Mouse (Mus musculus) brown adipose tissue, adult 24 weeks (tissue): ENCODE results near the gene Tgm2. TPM values are rescaled to one million over a fixed set of nuclear protein-coding genes. Genes with fewer than 3 reads are reported as not detected.

Source experiments
- H3K27ac ChIP-seq: fragments of 200-500 bp; replicated peaks from 2 replicates; pipeline ENCODE4 v1.5.1; 2012; ENCODE audit warnings: low read depth, mild to moderate bottlenecking, low read length
- H3K4me1 ChIP-seq: fragments of 200-500 bp; 2 replicates; pipeline ENCODE4 v1.6.1; 2012; ENCODE audit warnings: low read length, mixed read lengths; ENCODE audit not compliant: control insufficient read depth, insufficient read depth, insufficient read length
- H3K4me3 ChIP-seq: fragments of 200-500 bp; 2 replicates; pipeline ENCODE4 v1.5.1; 2012; ENCODE audit warnings: low read depth, mild to moderate bottlenecking, low read length, moderate library complexity; ENCODE audit not compliant: insufficient read depth
- polyA plus RNA-seq: library from polyadenylated mRNA; stranded (reverse); fragments of >200 nt; gene quantifications from 2 replicates; pipeline ENCODE4 v1.2.4, GENCODE M21; 2012; ENCODE audit not compliant: missing spikeins, insufficient read depth, insufficient read length

The Tgm2 gene
- polyA plus RNA-seq, 1 experiment: 66.0 TPM

DNA sequence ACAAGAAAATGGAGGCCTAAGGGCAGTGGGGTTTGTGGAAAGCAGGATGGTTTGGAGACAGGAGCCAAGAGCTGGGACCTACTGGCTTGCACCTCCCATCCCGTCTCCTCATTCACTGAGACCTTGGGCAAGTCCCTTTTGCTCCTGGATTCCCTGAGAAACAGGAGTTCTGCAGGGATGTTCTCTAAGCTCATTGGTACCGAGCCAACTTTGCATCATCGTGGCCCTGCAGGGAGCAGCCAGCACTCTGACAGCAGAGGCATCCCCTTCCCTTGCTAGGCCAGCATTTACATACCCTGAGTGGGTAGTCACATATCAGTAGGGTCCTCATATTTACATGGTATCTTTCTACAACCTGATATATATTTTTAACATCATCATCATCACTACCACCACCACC, 25.4 kb downstream of the Tgm2 start:
- H3K4me3 ChIP-seq: no peak overlapping the region
- H3K27ac ChIP-seq: no peak overlapping the region
- H3K4me1 ChIP-seq: peaks cover 20% of the 10 kb centered on the region

DNA sequence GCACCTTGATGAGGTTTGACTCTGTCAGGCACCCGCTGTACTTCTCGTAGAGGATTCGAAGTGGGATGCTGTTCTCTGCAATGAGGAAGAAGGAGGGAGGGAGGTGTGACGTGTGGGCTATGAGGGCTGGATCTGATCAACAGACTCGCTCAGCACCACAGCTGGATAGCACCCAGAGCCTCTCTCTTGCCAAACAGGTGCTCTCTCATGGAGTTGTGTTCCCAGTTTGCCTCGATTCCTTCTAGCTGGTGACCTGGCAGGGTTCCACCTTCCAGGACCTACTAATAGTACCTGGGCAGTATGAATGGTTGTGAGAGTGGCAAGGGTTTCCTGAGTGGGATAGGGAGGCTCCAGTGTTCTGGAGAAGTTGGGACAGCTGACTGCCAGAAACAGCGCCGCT, 26.0 kb downstream of the Tgm2 start:
- H3K4me1 ChIP-seq: peaks cover 20% of the 10 kb centered on the region
- no peak overlapping the region for H3K4me3 ChIP-seq
- no peak overlapping the region for H3K27ac ChIP-seq

DNA sequence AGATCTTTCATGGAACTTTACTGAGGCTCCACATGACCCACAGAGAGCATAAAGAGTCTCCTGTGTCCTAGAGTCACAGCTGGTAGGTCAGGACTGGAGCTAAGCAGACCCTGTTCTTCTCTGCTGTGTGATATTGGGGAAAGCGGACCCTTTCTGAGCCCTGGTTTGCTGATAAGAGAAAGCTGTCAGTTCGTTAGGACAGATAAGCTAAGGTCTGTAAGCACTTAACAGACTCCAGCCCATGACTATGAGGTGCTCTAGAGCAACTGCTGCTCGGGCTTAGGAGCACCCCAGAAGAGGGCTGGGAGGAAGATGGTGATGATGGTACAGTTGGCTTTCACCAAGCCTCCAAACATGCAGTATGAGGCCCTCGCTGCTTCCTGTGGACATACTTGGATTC, 27.1 kb downstream of the Tgm2 start:
- Histone ChIP-seq H3K27ac (no peak overlapping the region), H3K4me3 (no peak overlapping the region), H3K4me1 (peaks cover 28% of the 10 kb centered on the region)

DNA sequence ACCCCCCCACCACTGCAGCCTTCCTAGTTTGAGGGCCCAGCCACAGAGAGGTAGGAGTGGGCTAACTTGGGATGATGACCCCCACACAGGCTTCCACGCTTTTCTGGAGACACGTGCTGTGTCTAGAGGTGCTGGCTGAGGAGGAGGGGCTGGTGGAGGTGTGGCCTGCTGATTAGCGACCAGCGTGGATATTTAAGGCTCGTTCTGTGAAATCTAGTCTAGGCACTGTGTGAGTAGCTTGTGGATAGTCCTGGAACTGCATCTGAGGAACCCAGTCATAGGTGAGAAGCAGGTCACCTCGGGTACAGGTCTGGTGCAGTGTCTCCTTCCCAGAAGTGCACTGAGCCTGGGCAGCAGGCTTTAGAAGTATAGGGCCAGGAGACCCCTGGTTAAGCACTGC, 29.6 kb downstream of the Tgm2 start:
- no peak overlapping the region for H3K4me3 ChIP-seq
- H3K4me1 ChIP-seq: peaks cover 17% of the 10 kb centered on the region
- no peak overlapping the region for H3K27ac ChIP-seq

DNA sequence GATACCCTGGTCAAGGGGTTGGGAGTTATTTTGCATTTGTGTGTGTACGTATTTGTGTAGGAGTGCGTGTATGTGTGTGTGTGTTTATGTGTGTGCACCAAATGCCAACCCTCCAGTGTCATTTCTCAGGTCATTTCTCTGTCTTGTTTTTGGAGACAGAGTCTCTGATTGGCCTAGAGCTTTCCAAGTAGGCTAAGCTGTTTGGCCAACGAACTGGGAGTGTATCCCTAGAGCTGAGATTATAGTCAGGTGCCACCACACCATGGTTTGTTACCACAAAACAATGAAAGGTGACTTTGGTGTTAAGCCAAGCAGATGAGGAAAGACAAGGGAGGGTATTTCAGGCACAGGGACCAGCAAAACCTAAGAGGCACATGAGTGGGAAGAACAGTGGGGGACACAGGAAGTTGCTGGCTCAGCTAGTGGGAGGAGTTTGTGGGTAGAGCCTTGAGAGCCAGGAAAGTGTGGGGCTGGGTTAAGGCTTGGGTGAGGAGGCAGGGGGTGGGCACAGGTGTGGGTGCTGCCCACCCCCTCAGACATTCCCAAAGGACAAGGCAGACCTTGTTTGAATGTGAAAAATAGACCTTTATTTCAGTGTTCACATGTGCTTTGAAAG, 30.3 kb downstream of the Tgm2 start:
- H3K27ac ChIP-seq: no peak overlapping the region

DNA sequence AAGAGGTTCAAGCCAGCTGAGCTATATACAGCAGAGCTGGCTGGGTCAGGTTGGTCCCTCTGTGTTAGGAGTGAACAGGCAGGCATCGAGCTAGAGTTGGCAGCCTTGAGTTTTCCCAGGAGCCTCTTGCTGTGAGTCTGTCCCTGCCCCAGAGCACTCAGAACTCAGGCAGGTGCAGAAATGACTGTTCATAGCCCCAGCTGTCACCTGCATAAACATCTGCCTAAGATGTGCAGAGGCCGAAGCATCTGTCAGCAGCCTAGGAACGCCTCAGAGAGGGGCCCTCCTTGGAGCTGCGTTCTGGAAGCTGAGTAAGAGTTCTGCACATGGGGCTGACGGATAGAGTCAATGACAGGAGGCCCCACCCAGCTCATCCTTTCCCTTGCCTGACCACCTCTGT, 31.3 kb downstream of the Tgm2 start:
- Histone ChIP-seq H3K27ac (no peak overlapping the region), H3K4me1 (peaks cover 13% of the 10 kb centered on the region), H3K4me3 (no peak overlapping the region)

More for the DNA sequence above, 30.3 kb downstream of the Tgm2 start:
- Histone ChIP-seq H3K4me3 (no peak overlapping the region), H3K4me1 (peaks cover 13% of the 10 kb centered on the region)

DNA sequence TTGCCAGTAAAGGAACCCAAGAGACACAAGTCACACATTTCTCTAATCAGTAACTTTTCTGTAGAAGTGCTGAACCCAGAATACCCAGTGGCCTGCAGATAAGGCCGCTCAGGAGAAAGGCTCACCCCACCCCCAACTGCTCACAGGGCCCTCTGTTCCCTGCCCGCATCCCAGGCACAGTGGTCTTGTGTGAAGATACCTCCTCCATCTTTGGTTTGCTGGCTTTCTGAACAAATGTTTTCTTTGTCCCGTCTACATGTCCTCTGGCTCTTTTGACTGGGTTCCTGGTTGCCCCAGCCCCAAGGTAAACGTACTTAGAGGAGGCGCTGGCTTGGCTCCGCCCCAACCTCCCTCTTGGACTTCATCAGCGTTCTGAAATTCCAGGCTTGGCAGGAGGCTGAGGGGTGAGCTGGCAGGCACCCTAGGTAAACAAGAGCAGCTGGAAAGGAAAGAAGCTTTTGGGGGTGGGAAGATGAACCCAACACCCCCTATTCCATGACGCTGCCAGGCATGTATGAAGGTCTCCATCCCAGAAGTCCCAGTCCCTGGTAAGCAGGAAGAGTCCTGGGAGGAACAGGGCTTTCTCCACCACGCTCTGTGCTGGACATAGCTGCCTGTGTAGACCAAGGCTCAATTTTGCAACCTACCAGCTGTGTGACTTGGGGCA, 32.5 kb downstream of the Tgm2 start:
- Histone ChIP-seq H3K27ac (no peak overlapping the region), H3K4me3 (no peak overlapping the region), H3K4me1 (peaks cover 13% of the 10 kb centered on the region)

DNA sequence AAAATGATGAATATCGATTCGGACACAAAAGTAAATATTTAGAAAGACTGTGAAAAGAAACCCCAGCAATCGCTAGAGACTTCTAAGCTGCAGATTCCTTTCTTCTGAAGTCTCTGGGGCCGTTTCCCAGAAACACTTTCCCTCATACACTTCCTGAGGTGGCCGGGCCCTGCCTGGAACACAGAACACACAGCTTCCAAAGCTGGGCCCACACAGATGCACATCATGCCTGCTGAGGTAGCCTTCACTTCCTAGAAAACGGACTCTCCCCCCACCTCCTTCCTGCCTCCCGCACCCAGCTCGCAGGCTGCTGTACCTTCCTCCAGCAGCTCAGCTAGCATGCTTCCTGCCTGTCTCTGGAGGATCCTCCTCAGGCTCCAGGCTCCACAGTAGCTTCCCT, 36.7 kb downstream of the Tgm2 start:
- Histone ChIP-seq H3K4me1 (peaks cover 6% of the 10 kb centered on the region), H3K4me3 (no peak overlapping the region), H3K27ac (peak overlapping the region; percentile 7; the same call in 1 of the 2 replicates)

DNA sequence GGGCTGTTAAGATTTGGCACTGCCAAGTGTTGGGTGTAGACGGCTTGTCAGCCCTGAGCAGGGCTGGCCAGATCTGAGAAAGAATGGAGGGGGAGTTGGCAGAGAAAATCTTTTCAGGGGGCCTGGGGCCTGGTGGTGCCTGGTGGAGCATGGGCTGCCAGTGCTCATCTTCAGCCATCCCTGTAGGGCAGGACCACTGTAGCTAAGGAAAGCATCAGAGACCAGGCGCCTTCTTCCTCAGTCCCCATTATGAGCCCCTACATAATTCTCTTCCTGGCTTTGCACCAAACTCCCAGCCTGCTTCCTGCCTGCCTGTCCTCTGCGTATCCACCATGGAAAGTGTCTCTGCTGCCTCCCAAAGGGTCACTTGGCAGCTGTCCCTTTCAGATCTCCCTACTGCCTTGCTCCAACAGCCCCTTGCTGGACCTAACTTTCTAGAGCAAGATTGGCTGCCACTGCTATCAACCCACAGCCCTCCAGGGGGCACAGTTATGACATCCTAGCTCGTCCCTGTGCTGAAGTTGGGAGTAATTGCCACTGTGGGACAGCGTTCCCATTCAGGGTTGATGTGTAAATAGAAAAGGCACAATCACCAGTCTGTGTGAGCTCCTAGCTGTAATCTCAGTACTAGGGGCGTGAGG, 39.2 kb downstream of the Tgm2 start:
- Histone ChIP-seq H3K4me3 (no peak overlapping the region), H3K27ac (no peak overlapping the region), H3K4me1 (no peaks in the 10 kb centered on the region)

DNA sequence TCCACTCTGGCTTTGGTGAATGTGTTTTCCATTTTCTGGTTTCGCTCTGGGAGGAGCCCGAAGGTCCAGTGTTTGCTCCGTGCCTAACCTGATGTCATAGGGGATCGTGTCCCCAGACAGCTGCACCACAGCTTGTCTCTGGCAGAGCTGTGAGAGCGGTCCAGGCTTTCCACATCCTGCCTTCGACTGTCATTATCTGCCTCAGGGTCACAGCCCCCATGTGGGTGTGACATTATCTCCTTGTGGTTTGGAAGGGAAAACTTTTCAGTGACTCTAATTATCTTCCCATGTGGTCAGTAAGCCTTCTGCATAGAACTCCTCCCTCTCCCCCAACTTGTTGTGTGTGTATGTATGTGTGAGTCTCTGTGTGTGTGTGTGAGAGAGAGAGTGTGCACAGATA, 40.6 kb downstream of the Tgm2 start:
- Histone ChIP-seq H3K4me3 (no peak overlapping the region), H3K4me1 (no peaks in the 10 kb centered on the region), H3K27ac (no peak overlapping the region)

DNA sequence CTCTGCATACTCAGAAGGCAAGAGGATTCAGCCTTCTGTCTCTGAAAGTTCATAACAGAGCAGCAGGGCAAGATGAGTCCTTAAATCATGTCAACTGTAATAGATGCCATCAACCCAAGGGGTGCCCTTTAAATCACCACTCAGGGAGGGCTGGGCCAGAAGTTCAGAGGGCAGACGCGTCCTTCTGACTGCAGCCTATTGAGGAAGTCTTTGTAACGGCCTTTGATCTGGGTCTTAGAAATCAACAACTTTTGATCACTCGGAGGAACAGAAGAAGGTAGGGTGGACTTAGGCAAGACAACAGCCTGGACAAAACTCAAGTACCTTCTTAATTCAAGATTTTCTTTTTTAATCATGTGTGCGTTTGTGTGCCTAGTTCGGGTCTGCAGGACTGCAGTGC, 41.3 kb downstream of the Tgm2 start:
- Histone ChIP-seq H3K4me3 (no peak overlapping the region), H3K4me1 (no peaks in the 10 kb centered on the region), H3K27ac (no peak overlapping the region)

DNA sequence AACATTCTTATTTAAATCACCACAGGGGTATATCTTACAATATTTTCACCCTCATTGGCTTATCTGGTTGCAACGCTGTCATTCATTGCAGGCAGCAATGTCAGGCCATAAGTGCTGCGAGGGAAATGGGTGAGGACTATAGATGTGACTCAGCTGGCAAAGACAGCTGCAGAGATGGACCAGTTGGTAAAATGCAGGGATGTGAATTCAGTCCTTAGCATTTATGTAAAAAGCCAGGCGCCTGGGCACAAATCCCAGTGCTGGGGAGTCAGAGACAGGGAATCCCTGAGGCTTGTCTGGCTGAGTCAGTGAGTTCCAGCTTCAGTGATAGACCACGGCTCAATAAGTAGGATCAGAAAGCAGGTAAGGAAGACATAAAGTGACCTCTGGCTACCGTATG, 44.5 kb downstream of the Tgm2 start:
- no peak overlapping the region for H3K4me3 ChIP-seq
- no peak overlapping the region for H3K27ac ChIP-seq
- no peaks in the 10 kb centered on the region for H3K4me1 ChIP-seq

DNA sequence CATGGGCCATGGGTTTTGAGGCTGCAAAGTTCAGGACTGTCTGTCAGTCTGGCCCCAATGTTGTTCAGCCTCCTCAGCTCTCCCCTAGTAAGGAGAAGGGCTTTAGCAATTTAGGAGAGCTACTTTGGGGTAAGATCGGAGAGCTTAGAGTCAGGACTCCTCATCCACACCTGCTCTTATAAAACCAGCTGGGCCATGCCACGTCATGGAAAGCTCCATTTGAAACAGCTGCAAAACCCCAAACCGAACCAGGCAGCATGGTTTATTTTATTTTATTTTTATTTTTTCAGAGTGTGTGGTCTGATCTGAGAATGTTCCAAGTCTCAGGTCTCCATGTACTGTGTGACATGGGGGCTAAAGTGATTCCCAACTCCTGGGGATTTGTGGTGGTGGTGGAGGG, 46.7 kb downstream of the Tgm2 start:
- no peak overlapping the region for H3K27ac ChIP-seq
- H3K4me3 ChIP-seq: no peak overlapping the region

DNA sequence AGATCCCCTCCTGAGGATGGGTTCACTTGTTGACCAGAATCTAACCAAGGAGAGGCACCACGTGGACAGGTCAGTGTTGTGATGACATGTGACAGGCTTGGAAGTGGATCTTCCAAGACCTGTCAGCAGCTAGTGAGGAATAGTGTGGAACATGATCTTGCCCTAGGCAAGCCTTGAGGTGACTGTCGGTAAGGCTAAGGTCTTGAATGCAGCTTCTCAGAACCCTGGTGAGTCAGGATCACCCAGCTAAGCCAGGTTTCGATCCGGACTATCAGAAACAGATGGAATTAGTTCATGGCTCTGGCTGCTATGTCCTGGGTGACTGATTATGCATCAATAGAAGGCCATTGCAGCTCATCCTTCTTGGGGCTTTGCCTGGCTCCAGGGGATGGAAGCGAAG, 47.5 kb downstream of the Tgm2 start:
- H3K4me1 ChIP-seq: 0 out of 2 replicates have a peak, but pooled peaks cover 2% of the 10 kb centered on the region
- H3K4me3 ChIP-seq: no peak overlapping the region
- no peak overlapping the region for H3K27ac ChIP-seq

More for the DNA sequence above, 46.7 kb downstream of the Tgm2 start:
- no peaks in the 10 kb centered on the region for H3K4me1 ChIP-seq

DNA sequence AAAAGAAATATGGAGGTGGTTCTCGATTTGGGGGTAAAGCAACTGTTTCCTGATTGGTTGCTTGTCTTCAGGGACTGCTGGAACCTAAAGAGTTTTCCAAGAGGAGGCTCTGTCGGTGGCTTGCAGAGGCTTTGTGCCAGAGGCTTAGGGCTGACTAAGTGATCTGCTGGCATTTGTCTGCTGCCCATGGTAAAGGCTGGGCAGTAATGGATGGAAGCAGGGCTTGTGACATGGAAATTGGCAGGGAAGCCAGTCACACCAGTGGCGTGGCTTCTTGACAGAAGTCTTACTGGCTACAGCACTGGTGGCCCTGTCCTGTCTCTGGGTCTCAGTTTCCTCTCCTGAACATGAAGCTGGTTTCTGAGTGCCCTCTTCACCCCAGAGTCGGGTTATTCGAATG, 49.2 kb downstream of the Tgm2 start:
- H3K4me1 ChIP-seq: 0 out of 2 replicates have a peak, but pooled peaks cover 4% of the 10 kb centered on the region
- no peak overlapping the region for H3K4me3 ChIP-seq
- no peak overlapping the region for H3K27ac ChIP-seq

DNA sequence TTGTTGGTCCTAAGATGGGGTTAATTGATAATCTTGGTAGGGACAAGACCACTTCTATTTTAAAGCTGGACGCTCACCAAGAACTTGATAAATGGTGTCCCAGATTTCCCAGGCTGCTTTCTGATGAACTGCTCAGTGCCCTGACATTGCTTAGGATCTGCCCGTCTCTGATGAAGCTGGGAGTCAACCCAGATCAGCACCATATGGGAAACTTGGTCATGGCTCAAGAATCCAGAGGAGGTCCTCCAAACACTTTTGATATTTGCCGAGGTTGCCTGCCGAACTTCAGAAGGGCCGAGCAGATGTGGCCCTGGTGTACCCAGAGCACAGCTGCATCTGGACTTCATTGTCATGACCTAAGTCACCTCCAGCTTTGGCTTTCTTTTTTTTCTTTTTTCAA, 51.4 kb downstream of the Tgm2 start:
- H3K4me3 ChIP-seq: no peak overlapping the region
- H3K4me1 ChIP-seq: peaks cover 4% of the 10 kb centered on the region; the same call in 1 of the 2 replicates
- no peak overlapping the region for H3K27ac ChIP-seq
